Mouse (Mus musculus): ENCODE measurements around the gene Mettl9. TPM values are rescaled to one million over a fixed set of nuclear protein-coding genes. Genes with fewer than 3 reads are reported as not detected.

Mettl9 gene
- polyA plus RNA-seq, 1 experiment from 2014 or later: 69.7 TPM

- ATAC-seq: no peak
Observed at GRCm38 (mm10) chr7:121111321-121111720, 77.1 kb downstream of the Mettl9 start.

GRCm38 (mm10) chr7:121111762-121112161 lies 77.5 kb downstream of the Mettl9 start:
- Histone ChIP-seq H3K27ac (ENCODE audit: low read length) (no peak overlapping the region), H3K36me3 (ENCODE audit: insufficient read depth, low read length) (no peaks in the 10 kb centered on the region), H3K4me1 (ENCODE audit: insufficient read depth, low read depth, low read length) (no peaks in the 10 kb centered on the region), H3K4me2 (replicated peaks; ENCODE audit: low read depth, low read length) (no peak overlapping the region), H3K4me3 (ENCODE audit: low read depth, low read length) (no peak overlapping the region), H3K9me3 (ENCODE audit: low read length) (no peaks in the 10 kb centered on the region), H3K27me3 (replicated peaks; ENCODE audit: insufficient read depth, low read length) (no peaks in the 10 kb centered on the region), H3K9ac (replicated peaks; ENCODE audit: low read depth) (no peak overlapping the region)
- TF ChIP-seq CTCF (IDR thresholded peaks at IDR 0.05) (no peak), EP300 (IDR thresholded peaks at IDR 0.05) (no peak)
- DNase-seq (ENCODE audit: low spot score): no peak
- WGBS: 40% methylated on average over 3 of the region's 3 CpGs
- ATAC-seq: no peak

More at GRCm38 (mm10) chr7:121111321-121111720, 77.1 kb downstream of the Mettl9 start:
- Histone ChIP-seq H3K4me1 (ENCODE audit: insufficient read depth, low read depth, low read length) (no peaks in the 10 kb centered on the region), H3K4me3 (ENCODE audit: low read depth, low read length) (no peak overlapping the region), H3K27ac (ENCODE audit: low read length) (no peak overlapping the region), H3K36me3 (ENCODE audit: insufficient read depth, low read length) (no peaks in the 10 kb centered on the region), H3K4me2 (replicated peaks; ENCODE audit: low read depth, low read length) (no peak overlapping the region), H3K9me3 (ENCODE audit: low read length) (no peaks in the 10 kb centered on the region), H3K27me3 (replicated peaks; ENCODE audit: insufficient read depth, low read length) (no peaks in the 10 kb centered on the region), H3K9ac (replicated peaks; ENCODE audit: low read depth) (no peak overlapping the region)
- TF ChIP-seq EP300 (IDR thresholded peaks at IDR 0.05): no peak
- no peak for TF ChIP-seq CTCF (IDR thresholded peaks at IDR 0.05)
- 12% methylated on average over 3 of the region's 3 CpGs for WGBS
- DNase-seq (ENCODE audit: low spot score): peak; percentile 22

GRCm38 (mm10) chr7:121120143-121120818 lies 86.0 kb downstream of the Mettl9 start:
- peak; percentile 88 for ATAC-seq
- TF ChIP-seq EP300 (IDR thresholded peaks at IDR 0.05) (no peak), CTCF (IDR thresholded peaks at IDR 0.05) (peak; percentile 93)
- Histone ChIP-seq H3K4me2 (replicated peaks; ENCODE audit: low read depth, low read length) (no peak overlapping the region), H3K4me3 (ENCODE audit: low read depth, low read length) (no peak overlapping the region), H3K27me3 (replicated peaks; ENCODE audit: insufficient read depth, low read length) (no peaks in the 10 kb centered on the region), H3K27ac (ENCODE audit: low read length) (no peak overlapping the region), H3K36me3 (ENCODE audit: insufficient read depth, low read length) (no peaks in the 10 kb centered on the region), H3K9me3 (ENCODE audit: low read length) (no peaks in the 10 kb centered on the region), H3K4me1 (ENCODE audit: insufficient read depth, low read depth, low read length) (no peaks in the 10 kb centered on the region), H3K9ac (replicated peaks; ENCODE audit: low read depth) (no peak overlapping the region)
- 8% methylated on average over 10 of the region's 10 CpGs for WGBS
- DNase-seq (ENCODE audit: low spot score): peak; percentile 88

Other genes starting within 250 kb of the Mettl9 start
- not detected in 2 replicates for gene Gm5737, start 222.1 kb upstream of the Mettl9 start, polyA plus RNA-seq (2015; fragmentation: Nextera tagmentation; extraction: Ambion mirVana)
- 16.0 and 16.8 TPM in 2 replicates for gene Eef2k, start 191.6 kb upstream of the Mettl9 start, polyA plus RNA-seq (2015; fragmentation: Nextera tagmentation; extraction: Ambion mirVana)
- 14.4 and 14.6 TPM in 2 replicates for gene Polr3e, start 116.7 kb upstream of the Mettl9 start, polyA plus RNA-seq (2015; fragmentation: Nextera tagmentation; extraction: Ambion mirVana)
- 8.4 and 8.9 TPM in 2 replicates for gene Cdr2, start 52.1 kb upstream of the Mettl9 start, polyA plus RNA-seq (2015; fragmentation: Nextera tagmentation; extraction: Ambion mirVana)
- gene Mfsd13b, start 51.9 kb upstream of the Mettl9 start, polyA plus RNA-seq (2015; fragmentation: Nextera tagmentation; extraction: Ambion mirVana): 0.11 and 0.40 TPM in 2 replicates
- 5.5 TPM in 2 replicates for gene Igsf6, start 40.1 kb downstream of the Mettl9 start, polyA plus RNA-seq (2015; fragmentation: Nextera tagmentation; extraction: Ambion mirVana)
- 0.04 TPM in 2 replicates for gene Otoa, start 47.2 kb downstream of the Mettl9 start, polyA plus RNA-seq (2015; fragmentation: Nextera tagmentation; extraction: Ambion mirVana)

All from lung, postnatal 0 days (tissue).